8 mouse cellular contexts compared by ENCODE assay signal in genomic region chr13:55330567-55331400, GRCm38 (mm10). TPM values are rescaled to one million over a fixed set of nuclear protein-coding genes. Genes with fewer than 3 reads are reported as not detected.
DNase-seq lines count a peak whose midpoint lies in the region; ATAC-seq lines count a peak whose summit lies in the region.

No protein-coding gene starts in this region.

- WGBS in neural tube, embryonic 11.5 days, result 49% methylated on average over 14 of the region's 14 CpGs
- WGBS in embryonic facial prominence, embryonic 15.5 days, result 37% methylated on average over 14 of the region's 14 CpGs
- 43% methylated on average over 14 of the region's 14 CpGs for WGBS in limb, embryonic 12.5 days
- WGBS in stomach, embryonic 15.5 days, result 45% methylated on average over 14 of the region's 14 CpGs

- peaks cover 12% of the 10 kb centered on the region for H3K4me1 ChIP-seq in neural tube, embryonic 11.5 days (ENCODE audit: control insufficient read depth, insufficient read depth, low read length)
- peaks cover 36% of the 10 kb centered on the region for H3K4me1 ChIP-seq in embryonic facial prominence, embryonic 15.5 days
- peaks cover 31% of the 10 kb centered on the region for H3K4me1 ChIP-seq in limb, embryonic 12.5 days (replicated peaks)
- H3K4me1 ChIP-seq in stomach, embryonic 15.5 days, result peaks cover 33% of the 10 kb centered on the region

- peak overlapping the region; percentile 81 for H3K4me2 ChIP-seq in neural tube, embryonic 11.5 days (ENCODE audit: low read depth)
- peak overlapping the region; percentile 91 for H3K4me2 ChIP-seq in embryonic facial prominence, embryonic 15.5 days (replicated peaks)
- peak overlapping the region; percentile 90 for H3K4me2 ChIP-seq in limb, embryonic 12.5 days
- peak overlapping the region; percentile 96 for H3K4me2 ChIP-seq in stomach, embryonic 15.5 days

- H3K27ac ChIP-seq in neural tube, embryonic 11.5 days (ENCODE audit: low read depth, low read length), result peak overlapping the region; percentile 84
- peak overlapping the region; percentile 91 for H3K27ac ChIP-seq in embryonic facial prominence, embryonic 15.5 days (replicated peaks)
- H3K27ac ChIP-seq in limb, embryonic 12.5 days, result peak overlapping the region; percentile 95
- peak overlapping the region; percentile 94; the same call in 1 of the 2 replicates for H3K27ac ChIP-seq in stomach, embryonic 15.5 days

- no peak for DNase-seq in neural tube, embryonic 11.5 days (ENCODE audit: low spot score)
- DNase-seq in neural tube, embryonic 10.5 days (ENCODE audit: extremely low spot score, low spot score), result no peak
- no peak for DNase-seq in cerebellum, adult 11-12 months
- DNase-seq in adipocyte (ENCODE audit: low spot score), result no peak
- DNase-seq in B cell, adult 2 months, result no peak

- peak overlapping the region; percentile 63 for H3K9ac ChIP-seq in neural tube, embryonic 11.5 days (ENCODE audit: low read length)
- H3K9ac ChIP-seq in embryonic facial prominence, embryonic 15.5 days, result 0 out of 2 replicates have a peak overlapping the region, but pooled peaks have one; percentile 58
- peak overlapping the region; percentile 75 for H3K9ac ChIP-seq in limb, embryonic 12.5 days (replicated peaks)
- H3K9ac ChIP-seq in stomach, embryonic 15.5 days, result 0 out of 2 replicates have a peak overlapping the region, but pooled peaks have one; percentile 21

- no peaks in the 10 kb centered on the region for H3K9me3 ChIP-seq in neural tube, embryonic 11.5 days (ENCODE audit: control insufficient read depth, low read length)
- no peaks in the 10 kb centered on the region for H3K9me3 ChIP-seq in embryonic facial prominence, embryonic 15.5 days (replicated peaks)
- no peaks in the 10 kb centered on the region for H3K9me3 ChIP-seq in limb, embryonic 12.5 days
- H3K9me3 ChIP-seq in stomach, embryonic 15.5 days, result no peaks in the 10 kb centered on the region

- ATAC-seq in neural tube, embryonic 11.5 days (ENCODE audit: insufficient read depth, low FRiP score, low TSS enrichment), result no peak; the same call in 1 of the 2 replicates
- ATAC-seq in embryonic facial prominence, embryonic 15.5 days (ENCODE audit: insufficient number of reproducible peaks, low FRiP score, low TSS enrichment, low read depth), result no peak
- no peak for ATAC-seq in limb, embryonic 12.5 days (ENCODE audit: insufficient number of reproducible peaks, insufficient read depth, low FRiP score, low TSS enrichment, low read depth)
- no peak for ATAC-seq in stomach, embryonic 15.5 days (ENCODE audit: insufficient read depth, low FRiP score, low read depth)

- no peaks in the 10 kb centered on the region for H3K27me3 ChIP-seq in neural tube, embryonic 11.5 days (ENCODE audit: control insufficient read depth, insufficient read depth, low read length)
- H3K27me3 ChIP-seq in embryonic facial prominence, embryonic 15.5 days, result no peaks in the 10 kb centered on the region
- no peaks in the 10 kb centered on the region for H3K27me3 ChIP-seq in limb, embryonic 12.5 days
- H3K27me3 ChIP-seq in stomach, embryonic 15.5 days (replicated peaks), result no peaks in the 10 kb centered on the region

- H3K4me3 ChIP-seq in neural tube, embryonic 11.5 days (ENCODE audit: low read depth, low read length), result peak overlapping the region; percentile 62
- H3K4me3 ChIP-seq in embryonic facial prominence, embryonic 15.5 days (replicated peaks), result peak overlapping the region; percentile 82
- peak overlapping the region; percentile 72 for H3K4me3 ChIP-seq in limb, embryonic 12.5 days (replicated peaks)
- peak overlapping the region; percentile 75 for H3K4me3 ChIP-seq in stomach, embryonic 15.5 days (replicated peaks)

- H3K36me3 ChIP-seq in neural tube, embryonic 11.5 days (ENCODE audit: control insufficient read depth, insufficient read depth, low read length), result peaks cover 3% of the 10 kb centered on the region
- H3K36me3 ChIP-seq in embryonic facial prominence, embryonic 15.5 days, result peaks cover 6% of the 10 kb centered on the region
- peaks cover 8% of the 10 kb centered on the region for H3K36me3 ChIP-seq in limb, embryonic 12.5 days
- H3K36me3 ChIP-seq in stomach, embryonic 15.5 days, result peaks cover 5% of the 10 kb centered on the region; the same call in 1 of the 2 replicates

RNA-seq across cellular contexts. Expression of gene Mxd3, which starts 1.2 kb away (rescaled TPM):
- polyA plus RNA-seq in neural tube, embryonic 11.5 days (2014; fragmentation: Nextera tagmentation; extraction: Ambion mirVana), result 29.5 and 31.6 TPM in 2 replicates
- polyA plus RNA-seq in embryonic facial prominence, embryonic 15.5 days (2015; fragmentation: Nextera tagmentation; extraction: Ambion mirVana), result 40.9 and 44.0 TPM in 2 replicates
- 33.7 and 34.9 TPM in 2 replicates for polyA plus RNA-seq in limb, embryonic 12.5 days (2016; fragmentation: Nextera tagmentation; extraction: Ambion mirVana)
- polyA plus RNA-seq in stomach, embryonic 15.5 days (2015; fragmentation: Nextera tagmentation; extraction: Ambion mirVana), result 29.2 and 32.1 TPM in 2 replicates

RNA-seq across cellular contexts. Expression of gene Rab24, which starts 9.0 kb away (rescaled TPM):
- polyA plus RNA-seq in neural tube, embryonic 11.5 days (2014; fragmentation: Nextera tagmentation; extraction: Ambion mirVana), result 89.7 and 90.6 TPM in 2 replicates
- 135 and 137 TPM in 2 replicates for polyA plus RNA-seq in embryonic facial prominence, embryonic 15.5 days (2015; fragmentation: Nextera tagmentation; extraction: Ambion mirVana)
- 108 and 109 TPM in 2 replicates for polyA plus RNA-seq in limb, embryonic 12.5 days (2016; fragmentation: Nextera tagmentation; extraction: Ambion mirVana)
- 89.8 and 93.2 TPM in 2 replicates for polyA plus RNA-seq in stomach, embryonic 15.5 days (2015; fragmentation: Nextera tagmentation; extraction: Ambion mirVana)

RNA-seq across cellular contexts. Expression of gene Prelid1, which starts 10.5 kb away (rescaled TPM):
- 406 and 417 TPM in 2 replicates for polyA plus RNA-seq in neural tube, embryonic 11.5 days (2014; fragmentation: Nextera tagmentation; extraction: Ambion mirVana)
- 415 and 433 TPM in 2 replicates for polyA plus RNA-seq in embryonic facial prominence, embryonic 15.5 days (2015; fragmentation: Nextera tagmentation; extraction: Ambion mirVana)
- polyA plus RNA-seq in limb, embryonic 12.5 days (2016; fragmentation: Nextera tagmentation; extraction: Ambion mirVana), result 361 and 370 TPM in 2 replicates
- 447 and 473 TPM in 2 replicates for polyA plus RNA-seq in stomach, embryonic 15.5 days (2015; fragmentation: Nextera tagmentation; extraction: Ambion mirVana)

RNA-seq across cellular contexts. Expression of gene Lman2, which starts 31.8 kb away (rescaled TPM):
- polyA plus RNA-seq in neural tube, embryonic 11.5 days (2014; fragmentation: Nextera tagmentation; extraction: Ambion mirVana), result 82.1 and 94.8 TPM in 2 replicates
- 100.0 and 110 TPM in 2 replicates for polyA plus RNA-seq in embryonic facial prominence, embryonic 15.5 days (2015; fragmentation: Nextera tagmentation; extraction: Ambion mirVana)
- polyA plus RNA-seq in limb, embryonic 12.5 days (2016; fragmentation: Nextera tagmentation; extraction: Ambion mirVana), result 92.9 and 99.8 TPM in 2 replicates
- 114 and 127 TPM in 2 replicates for polyA plus RNA-seq in stomach, embryonic 15.5 days (2015; fragmentation: Nextera tagmentation; extraction: Ambion mirVana)

RNA-seq across cellular contexts. Expression of gene Rgs14, which starts 38.7 kb away (rescaled TPM):
- 0.59 and 0.97 TPM in 2 replicates for polyA plus RNA-seq in neural tube, embryonic 11.5 days (2014; fragmentation: Nextera tagmentation; extraction: Ambion mirVana)
- 2.1 and 2.5 TPM in 2 replicates for polyA plus RNA-seq in embryonic facial prominence, embryonic 15.5 days (2015; fragmentation: Nextera tagmentation; extraction: Ambion mirVana)
- 0.82 and 1.2 TPM in 2 replicates for polyA plus RNA-seq in limb, embryonic 12.5 days (2016; fragmentation: Nextera tagmentation; extraction: Ambion mirVana)
- 1.3 and 1.5 TPM in 2 replicates for polyA plus RNA-seq in stomach, embryonic 15.5 days (2015; fragmentation: Nextera tagmentation; extraction: Ambion mirVana)

Comparison
In these comparisons a context has a peak if more than half of its experiments do, and no peak if none do; other contexts are left out.
1. H3K9ac ChIP-seq: peak in every context shown above with its lines; median percentile 75 in limb, embryonic 12.5 days; 63 in neural tube, embryonic 11.5 days; 58 in embryonic facial prominence, embryonic 15.5 days; 21 in stomach, embryonic 15.5 days.